Mouse (Mus musculus): ENCODE measurements around the gene Ptges2. TPM values are rescaled to one million over a fixed set of nuclear protein-coding genes. Genes with fewer than 3 reads are reported as not detected.

Ptges2 gene
- polyA plus RNA-seq, 1 experiment from 2014 or later, result 59.8 TPM

- Histone ChIP-seq H3K4me1 (ENCODE audit: control insufficient read depth, insufficient read depth, low read depth, low read length) (no peaks in the 10 kb centered on the region), H3K4me2 (ENCODE audit: low read length) (no peak overlapping the region), H3K4me3 (ENCODE audit: low read length) (no peak overlapping the region), H3K9me3 (ENCODE audit: control insufficient read depth, low read length) (no peaks in the 10 kb centered on the region), H3K27me3 (replicated peaks; ENCODE audit: control insufficient read depth, insufficient read depth, low read length) (no peaks in the 10 kb centered on the region), H3K27ac (ENCODE audit: low read depth, low read length) (no peak overlapping the region), H3K9ac (ENCODE audit: low read depth, low read length) (no peak overlapping the region), H3K36me3 (ENCODE audit: control insufficient read depth, insufficient read depth, low read length) (0 out of 2 replicates have a peak, but pooled peaks cover 7% of the 10 kb centered on the region)
- 86% methylated on average over 7 of the region's 7 CpGs for WGBS
- ATAC-seq, result no peak
These were observed 11.6 kb downstream of the Ptges2 start for GRCm38 (mm10) chr2:32407144-32407824.

- Histone ChIP-seq H3K9ac (ENCODE audit: low read depth, low read length) (no peak overlapping the region), H3K27ac (ENCODE audit: low read depth, low read length) (no peak overlapping the region), H3K9me3 (ENCODE audit: control insufficient read depth, low read length) (no peaks in the 10 kb centered on the region), H3K4me3 (ENCODE audit: low read length) (no peak overlapping the region), H3K4me1 (ENCODE audit: control insufficient read depth, insufficient read depth, low read depth, low read length) (no peaks in the 10 kb centered on the region), H3K4me2 (ENCODE audit: low read length) (no peak overlapping the region), H3K36me3 (ENCODE audit: control insufficient read depth, insufficient read depth, low read length) (no peaks in the 10 kb centered on the region; the same call in 1 of the 2 replicates), H3K27me3 (replicated peaks; ENCODE audit: control insufficient read depth, insufficient read depth, low read length) (no peaks in the 10 kb centered on the region)
- ATAC-seq, result no peak
- WGBS, result 77% methylated on average over 25 of the region's 25 CpGs
These were observed 13.0 kb downstream of the Ptges2 start for GRCm38 (mm10) chr2:32408429-32409424.

GRCm38 (mm10) chr2:32411407-32411806, 15.7 kb downstream of the Ptges2 start:
- Histone ChIP-seq H3K4me3 (ENCODE audit: low read length) (no peak overlapping the region), H3K27me3 (replicated peaks; ENCODE audit: control insufficient read depth, insufficient read depth, low read length) (no peaks in the 10 kb centered on the region), H3K4me2 (ENCODE audit: low read length) (no peak overlapping the region), H3K4me1 (ENCODE audit: control insufficient read depth, insufficient read depth, low read depth, low read length) (no peaks in the 10 kb centered on the region), H3K27ac (ENCODE audit: low read depth, low read length) (no peak overlapping the region), H3K36me3 (ENCODE audit: control insufficient read depth, insufficient read depth, low read length) (peaks cover 17% of the 10 kb centered on the region), H3K9me3 (ENCODE audit: control insufficient read depth, low read length) (no peaks in the 10 kb centered on the region), H3K9ac (ENCODE audit: low read depth, low read length) (no peak overlapping the region)
- WGBS, result 86% methylated on average over 7 of the region's 7 CpGs
- no peak for ATAC-seq

GRCm38 (mm10) chr2:32412742-32413531, 17.2 kb downstream of the Ptges2 start:
- H3K36me3 ChIP-seq (ENCODE audit: control insufficient read depth, insufficient read depth, low read length), result peaks cover 31% of the 10 kb centered on the region
- H3K9me3 ChIP-seq (ENCODE audit: control insufficient read depth, low read length), result no peaks in the 10 kb centered on the region
- H3K9ac ChIP-seq (ENCODE audit: low read depth, low read length), result no peak overlapping the region
- no peaks in the 10 kb centered on the region for H3K4me1 ChIP-seq (ENCODE audit: control insufficient read depth, insufficient read depth, low read depth, low read length)
- H3K27me3 ChIP-seq (replicated peaks; ENCODE audit: control insufficient read depth, insufficient read depth, low read length), result no peaks in the 10 kb centered on the region
- no peak overlapping the region for H3K4me2 ChIP-seq (ENCODE audit: low read length)
- no peak for ATAC-seq
- H3K4me3 ChIP-seq (ENCODE audit: low read length), result no peak overlapping the region
- WGBS, result 96% methylated on average over 6 of the region's 6 CpGs
- H3K27ac ChIP-seq (ENCODE audit: low read depth, low read length), result no peak overlapping the region

GRCm38 (mm10) chr2:32413936-32414335, 18.2 kb downstream of the Ptges2 start:
- Histone ChIP-seq H3K9me3 (ENCODE audit: control insufficient read depth, low read length) (no peaks in the 10 kb centered on the region), H3K27me3 (replicated peaks; ENCODE audit: control insufficient read depth, insufficient read depth, low read length) (no peaks in the 10 kb centered on the region), H3K4me2 (ENCODE audit: low read length) (no peak overlapping the region), H3K9ac (ENCODE audit: low read depth, low read length) (no peak overlapping the region), H3K36me3 (ENCODE audit: control insufficient read depth, insufficient read depth, low read length) (peaks cover 38% of the 10 kb centered on the region), H3K27ac (ENCODE audit: low read depth, low read length) (no peak overlapping the region), H3K4me3 (ENCODE audit: low read length) (no peak overlapping the region), H3K4me1 (ENCODE audit: control insufficient read depth, insufficient read depth, low read depth, low read length) (no peaks in the 10 kb centered on the region)
- WGBS, result 78% methylated on average over 5 of the region's 5 CpGs
- ATAC-seq, result no peak

GRCm38 (mm10) chr2:32415801-32416200, 20.1 kb downstream of the Ptges2 start:
- Histone ChIP-seq H3K9me3 (ENCODE audit: control insufficient read depth, low read length) (no peaks in the 10 kb centered on the region), H3K4me2 (ENCODE audit: low read length) (no peak overlapping the region), H3K27me3 (replicated peaks; ENCODE audit: control insufficient read depth, insufficient read depth, low read length) (no peaks in the 10 kb centered on the region), H3K4me1 (ENCODE audit: control insufficient read depth, insufficient read depth, low read depth, low read length) (no peaks in the 10 kb centered on the region), H3K4me3 (ENCODE audit: low read length) (no peak overlapping the region), H3K27ac (ENCODE audit: low read depth, low read length) (no peak overlapping the region), H3K36me3 (ENCODE audit: control insufficient read depth, insufficient read depth, low read length) (peaks cover 45% of the 10 kb centered on the region), H3K9ac (ENCODE audit: low read depth, low read length) (no peak overlapping the region)
- 95% methylated on average over 12 of the region's 12 CpGs for WGBS
- ATAC-seq, result no peak

- H3K9ac ChIP-seq (ENCODE audit: low read depth, low read length), result no peak overlapping the region
- peaks cover 45% of the 10 kb centered on the region for H3K36me3 ChIP-seq (ENCODE audit: control insufficient read depth, insufficient read depth, low read length)
- H3K4me2 ChIP-seq (ENCODE audit: low read length), result no peak overlapping the region
- no peak overlapping the region for H3K27ac ChIP-seq (ENCODE audit: low read depth, low read length)
- 94% methylated on average over 2 of the region's 2 CpGs for WGBS
- H3K4me1 ChIP-seq (ENCODE audit: control insufficient read depth, insufficient read depth, low read depth, low read length), result no peaks in the 10 kb centered on the region
- H3K4me3 ChIP-seq (ENCODE audit: low read length), result no peak overlapping the region
- no peaks in the 10 kb centered on the region for H3K9me3 ChIP-seq (ENCODE audit: control insufficient read depth, low read length)
- no peak for ATAC-seq
- H3K27me3 ChIP-seq (replicated peaks; ENCODE audit: control insufficient read depth, insufficient read depth, low read length), result no peaks in the 10 kb centered on the region
These were observed 20.9 kb downstream of the Ptges2 start for GRCm38 (mm10) chr2:32416556-32416955.

GRCm38 (mm10) chr2:32417486-32417885, 21.8 kb downstream of the Ptges2 start:
- H3K27ac ChIP-seq (ENCODE audit: low read depth, low read length), result no peak overlapping the region
- H3K4me2 ChIP-seq (ENCODE audit: low read length), result no peak overlapping the region
- 93% methylated on average over 8 of the region's 8 CpGs for WGBS
- no peaks in the 10 kb centered on the region for H3K9me3 ChIP-seq (ENCODE audit: control insufficient read depth, low read length)
- no peaks in the 10 kb centered on the region for H3K4me1 ChIP-seq (ENCODE audit: control insufficient read depth, insufficient read depth, low read depth, low read length)
- H3K4me3 ChIP-seq (ENCODE audit: low read length), result no peak overlapping the region
- no peak for ATAC-seq
- H3K9ac ChIP-seq (ENCODE audit: low read depth, low read length), result no peak overlapping the region
- peaks cover 45% of the 10 kb centered on the region for H3K36me3 ChIP-seq (ENCODE audit: control insufficient read depth, insufficient read depth, low read length)
- H3K27me3 ChIP-seq (replicated peaks; ENCODE audit: control insufficient read depth, insufficient read depth, low read length), result no peaks in the 10 kb centered on the region

All from hindbrain, embryonic 16.5 days (tissue).